Mouse (Mus musculus): Measurements from ENCODE around the gene H2-Eb2. TPM values are rescaled to one million over a fixed set of nuclear protein-coding genes. Genes with fewer than 3 reads are reported as not detected.
"Not testable (repeated sequence)": the region's sequence is repeated elsewhere in the genome, so short reads cannot be mapped to it uniquely, and the experiment has no call there.

H2-Eb2 gene
- polyA plus RNA-seq, 1 experiment from 2014 or later = not detected

DNA sequence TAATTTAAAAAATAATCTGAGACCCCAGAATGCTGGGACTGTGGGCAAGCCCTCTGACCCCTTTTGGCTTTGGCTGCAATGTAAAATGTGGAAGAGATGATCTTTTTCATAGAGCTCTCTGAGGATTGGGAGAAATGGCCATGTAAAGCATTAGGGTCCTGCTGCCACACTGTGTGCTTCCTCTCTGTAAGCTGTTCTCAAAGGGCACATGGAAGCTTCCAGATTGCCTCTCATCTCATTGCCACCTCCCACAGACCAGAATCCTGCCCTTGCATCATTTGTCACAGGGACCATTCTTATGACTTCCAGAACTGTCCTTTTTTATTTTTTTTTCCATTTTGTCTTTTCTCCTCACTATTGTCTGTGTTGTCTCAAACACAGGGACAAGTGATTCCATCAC, 18.2 kb upstream of the H2-Eb2 start:
- H3K27ac ChIP-seq = no peak overlapping the region
- ATAC-seq (replicated peaks; ENCODE audit: low FRiP score) = no peak
- H3K27me3 ChIP-seq = no peaks in the 10 kb centered on the region
- no peak overlapping the region for H3K4me3 ChIP-seq (replicated peaks)
- H3K4me2 ChIP-seq = no peak overlapping the region
- peaks cover 7% of the 10 kb centered on the region; the same call in 1 of the 2 replicates for H3K4me1 ChIP-seq
- no peaks in the 10 kb centered on the region for H3K9me3 ChIP-seq (replicated peaks)
- no peaks in the 10 kb centered on the region for H3K36me3 ChIP-seq
- no peak overlapping the region for H3K9ac ChIP-seq

DNA sequence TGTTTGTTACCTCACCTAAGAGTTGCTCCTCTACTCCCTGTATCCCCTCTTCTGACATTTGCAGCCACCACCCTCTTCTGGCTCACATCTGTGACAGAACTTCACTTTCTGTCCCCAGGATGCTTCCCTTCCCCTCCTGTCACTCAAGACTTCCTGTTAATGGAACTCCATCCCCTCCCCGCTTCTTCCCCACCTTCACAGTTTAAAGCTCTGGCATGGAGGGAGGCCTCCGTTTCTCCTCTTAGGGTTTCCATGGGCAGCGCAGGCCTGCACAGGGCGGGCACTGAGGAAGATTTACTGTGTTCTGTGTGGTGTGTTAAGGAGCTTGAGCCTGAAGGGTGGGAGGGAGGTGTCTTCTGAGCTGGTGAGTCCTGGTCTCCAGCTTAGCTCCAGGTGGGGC, 17.3 kb upstream of the H2-Eb2 start:
- Histone ChIP-seq H3K27me3 (no peaks in the 10 kb centered on the region), H3K36me3 (no peaks in the 10 kb centered on the region), H3K4me3 (replicated peaks) (no peak overlapping the region), H3K9me3 (replicated peaks) (no peaks in the 10 kb centered on the region), H3K27ac (no peak overlapping the region), H3K9ac (no peak overlapping the region), H3K4me1 (peaks cover 7% of the 10 kb centered on the region; the same call in 1 of the 2 replicates), H3K4me2 (no peak overlapping the region)
- ATAC-seq (replicated peaks; ENCODE audit: low FRiP score) = no peak
- 80% methylated on average over 4 of the region's 4 CpGs for WGBS

DNA sequence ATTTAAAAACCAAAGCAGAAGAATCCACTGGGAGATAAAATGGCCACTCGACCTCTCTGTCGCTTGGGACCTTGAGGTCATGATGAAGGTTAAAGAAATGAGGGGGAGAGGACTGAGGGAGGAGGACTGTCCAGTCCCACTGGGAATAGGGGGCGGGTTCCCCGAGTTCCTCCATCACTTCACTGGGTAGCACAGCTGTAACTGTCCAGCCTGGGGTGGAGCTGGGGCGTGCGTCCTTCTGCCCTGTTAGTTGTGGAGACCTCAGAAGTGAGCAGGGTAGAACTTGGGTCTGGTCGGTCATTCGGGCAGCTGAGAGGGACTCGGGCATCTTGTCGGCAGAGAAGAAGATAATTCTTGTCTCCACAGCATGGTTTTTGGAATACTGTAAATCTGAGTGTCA, 16.2 kb upstream of the H2-Eb2 start:
- WGBS = 25% methylated on average over 10 of the region's 10 CpGs

GRCm38 (mm10) chr17:34309683-34310385, 15.6 kb upstream of the H2-Eb2 start:
- H3K9me3 ChIP-seq (replicated peaks) = no peaks in the 10 kb centered on the region
- H3K4me1 ChIP-seq = peaks cover 10% of the 10 kb centered on the region; the same call in 1 of the 2 replicates
- peak; percentile 82 for ATAC-seq (replicated peaks; ENCODE audit: low FRiP score)
- H3K9ac ChIP-seq = peak overlapping the region; percentile 59
- peak overlapping the region; percentile 70 for H3K27ac ChIP-seq
- 21% methylated on average over 38 of the region's 38 CpGs for WGBS
- no peaks in the 10 kb centered on the region for H3K36me3 ChIP-seq
- no peaks in the 10 kb centered on the region for H3K27me3 ChIP-seq
- peak overlapping the region; percentile 61 for H3K4me3 ChIP-seq (replicated peaks)
- H3K4me2 ChIP-seq = peak overlapping the region; percentile 73

More for the DNA sequence above, 16.2 kb upstream of the H2-Eb2 start:
- H3K27ac ChIP-seq = peak overlapping the region; percentile 70; the same call in 1 of the 2 replicates
- peak overlapping the region; percentile 59 for H3K9ac ChIP-seq
- peak overlapping the region; percentile 61 for H3K4me3 ChIP-seq (replicated peaks)
- no peaks in the 10 kb centered on the region for H3K27me3 ChIP-seq
- peak overlapping the region; percentile 73 for H3K4me2 ChIP-seq
- peaks cover 9% of the 10 kb centered on the region; the same call in 1 of the 2 replicates for H3K4me1 ChIP-seq
- no peak for ATAC-seq (replicated peaks; ENCODE audit: low FRiP score)
- no peaks in the 10 kb centered on the region for H3K36me3 ChIP-seq
- no peaks in the 10 kb centered on the region for H3K9me3 ChIP-seq (replicated peaks)

DNA sequence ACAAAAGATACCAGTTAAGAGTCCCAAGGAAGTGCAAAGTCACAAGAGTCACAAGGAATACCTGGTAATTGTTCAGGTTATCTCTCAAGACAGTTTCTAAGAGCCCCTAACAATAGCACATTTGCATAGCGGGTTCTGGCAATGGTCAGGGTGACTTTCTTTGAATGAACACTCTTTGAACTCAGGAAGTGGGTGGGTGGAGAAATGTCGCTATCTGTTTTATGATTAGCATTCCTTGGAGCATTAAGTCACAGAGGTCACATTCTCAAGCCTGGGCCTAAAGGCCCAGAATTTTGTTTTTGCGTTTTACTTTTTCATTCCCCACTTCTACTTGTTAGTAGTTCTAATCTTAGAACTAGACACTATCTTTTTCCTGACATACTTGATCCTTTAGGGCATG, 14.9 kb upstream of the H2-Eb2 start:
- not testable (repeated sequence) for H3K9ac ChIP-seq; ATAC-seq (replicated peaks; ENCODE audit: low FRiP score)
- 80% methylated on average over 3 of the region's 3 CpGs for WGBS

DNA sequence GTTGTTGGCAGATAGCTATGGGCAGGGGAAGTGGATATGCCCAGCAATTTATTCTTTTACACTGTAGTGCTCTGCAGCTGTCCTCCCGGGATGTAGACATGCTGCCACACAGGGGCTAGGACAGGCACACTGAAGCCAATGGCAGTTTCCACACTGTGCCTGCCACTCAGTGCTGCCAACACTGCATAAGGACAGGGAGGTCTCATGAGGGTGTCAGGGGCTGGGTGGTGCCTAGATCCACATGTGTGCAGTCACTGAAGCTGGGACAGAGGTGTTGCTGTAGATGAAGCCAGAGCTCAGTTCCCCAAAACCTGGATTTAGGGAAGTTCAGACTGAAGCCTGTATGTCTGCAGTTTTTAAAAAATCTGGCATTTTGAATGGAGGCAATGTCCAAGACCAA, 13.3 kb upstream of the H2-Eb2 start:
- Histone ChIP-seq H3K36me3 (no peaks in the 10 kb centered on the region), H3K9me3 (replicated peaks) (no peaks in the 10 kb centered on the region), H3K27me3 (no peaks in the 10 kb centered on the region), H3K4me2 (no peak overlapping the region), H3K4me3 (replicated peaks) (no peak overlapping the region), H3K27ac (no peak overlapping the region), H3K9ac (no peak overlapping the region), H3K4me1 (peaks cover 10% of the 10 kb centered on the region; the same call in 1 of the 2 replicates)
- ATAC-seq (replicated peaks; ENCODE audit: low FRiP score) = no peak
- WGBS = 71% methylated on average over 1 of the region's 1 CpGs

More for the DNA sequence above, 14.9 kb upstream of the H2-Eb2 start:
- H3K9me3 ChIP-seq (replicated peaks); H3K4me2 ChIP-seq; H3K27me3 ChIP-seq; H3K36me3 ChIP-seq; H3K27ac ChIP-seq; H3K4me3 ChIP-seq (replicated peaks): not testable (repeated sequence)
- H3K4me1 ChIP-seq = peaks cover 10% of the 10 kb centered on the region; the same call in 1 of the 2 replicates

- Histone ChIP-seq H3K27me3 (no peaks in the 10 kb centered on the region), H3K4me1 (peaks cover 10% of the 10 kb centered on the region; the same call in 1 of the 2 replicates), H3K9ac (no peak overlapping the region), H3K27ac (no peak overlapping the region), H3K36me3 (no peaks in the 10 kb centered on the region), H3K4me2 (no peak overlapping the region), H3K4me3 (replicated peaks) (no peak overlapping the region), H3K9me3 (replicated peaks) (no peaks in the 10 kb centered on the region)
- no peak for ATAC-seq (replicated peaks; ENCODE audit: low FRiP score)
- 38% methylated on average over 3 of the region's 3 CpGs for WGBS
These were observed 12.1 kb upstream of the H2-Eb2 start for GRCm38 (mm10) chr17:34313393-34313792.

GRCm38 (mm10) chr17:34314286-34314685, 11.2 kb upstream of the H2-Eb2 start:
- Histone ChIP-seq H3K27me3 (no peaks in the 10 kb centered on the region), H3K4me1 (peaks cover 8% of the 10 kb centered on the region; the same call in 1 of the 2 replicates), H3K36me3 (no peaks in the 10 kb centered on the region), H3K9ac (no peak overlapping the region), H3K4me2 (no peak overlapping the region), H3K9me3 (replicated peaks) (no peaks in the 10 kb centered on the region), H3K27ac (no peak overlapping the region), H3K4me3 (replicated peaks) (no peak overlapping the region)
- WGBS = 56% methylated on average over 9 of the region's 9 CpGs
- ATAC-seq (replicated peaks; ENCODE audit: low FRiP score) = peak; percentile 72

- Histone ChIP-seq H3K9me3 (replicated peaks) (no peaks in the 10 kb centered on the region), H3K27ac (no peak overlapping the region), H3K9ac (no peak overlapping the region), H3K4me2 (no peak overlapping the region), H3K4me3 (replicated peaks) (no peak overlapping the region), H3K27me3 (no peaks in the 10 kb centered on the region), H3K36me3 (no peaks in the 10 kb centered on the region), H3K4me1 (0 out of 2 replicates have a peak, but pooled peaks cover 3% of the 10 kb centered on the region)
- ATAC-seq (replicated peaks; ENCODE audit: low FRiP score) = no peak
- WGBS = 84% methylated on average over 1 of the region's 1 CpGs
These were observed 10.0 kb upstream of the H2-Eb2 start for GRCm38 (mm10) chr17:34315512-34315911.

GRCm38 (mm10) chr17:34316697-34317096, 8.8 kb upstream of the H2-Eb2 start:
- Histone ChIP-seq H3K9me3 (replicated peaks) (no peaks in the 10 kb centered on the region), H3K4me2 (no peak overlapping the region), H3K36me3 (no peaks in the 10 kb centered on the region), H3K9ac (no peak overlapping the region), H3K27me3 (no peaks in the 10 kb centered on the region), H3K27ac (no peak overlapping the region), H3K4me3 (replicated peaks) (no peak overlapping the region), H3K4me1 (0 out of 2 replicates have a peak, but pooled peaks cover 3% of the 10 kb centered on the region)
- ATAC-seq (replicated peaks; ENCODE audit: low FRiP score) = no peak
- 80% methylated on average over 2 of the region's 2 CpGs for WGBS

DNA sequence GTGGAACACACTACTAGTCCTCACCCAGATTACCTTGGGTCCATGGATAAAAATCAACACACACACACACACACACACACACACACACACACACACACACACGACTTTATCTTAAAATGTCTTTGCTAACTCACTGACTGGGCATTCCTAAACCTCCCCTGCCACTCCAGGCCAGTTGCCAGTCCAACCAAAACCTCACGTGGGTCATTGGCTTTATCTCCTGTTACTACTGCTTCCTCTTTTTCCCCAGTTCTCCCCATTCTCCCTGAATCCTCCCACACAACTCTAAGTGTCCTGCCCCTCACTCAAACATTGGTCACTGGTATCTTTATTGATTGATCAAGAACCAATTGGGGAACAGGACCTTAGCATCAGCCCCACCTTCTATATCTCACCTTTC, 8.2 kb upstream of the H2-Eb2 start:
- Histone ChIP-seq H3K4me2 (no peak overlapping the region), H3K36me3 (no peaks in the 10 kb centered on the region), H3K27ac (no peak overlapping the region), H3K9ac (no peak overlapping the region), H3K4me3 (replicated peaks) (no peak overlapping the region), H3K9me3 (replicated peaks) (no peaks in the 10 kb centered on the region), H3K4me1 (0 out of 2 replicates have a peak, but pooled peaks cover 3% of the 10 kb centered on the region), H3K27me3 (no peaks in the 10 kb centered on the region)
- WGBS = 23% methylated on average over 2 of the region's 2 CpGs
- no peak for ATAC-seq (replicated peaks; ENCODE audit: low FRiP score)

GRCm38 (mm10) chr17:34326373-34326772, 908 bp downstream of the H2-Eb2 start:
- no peak overlapping the region for H3K4me2 ChIP-seq
- 76% methylated on average over 3 of the region's 3 CpGs for WGBS
- H3K36me3 ChIP-seq = no peaks in the 10 kb centered on the region
- no peak overlapping the region for H3K9ac ChIP-seq
- no peak overlapping the region for H3K27ac ChIP-seq
- H3K4me3 ChIP-seq (replicated peaks) = no peak overlapping the region
- peaks cover 4% of the 10 kb centered on the region; the same call in 1 of the 2 replicates for H3K4me1 ChIP-seq
- no peaks in the 10 kb centered on the region for H3K27me3 ChIP-seq
- ATAC-seq (replicated peaks; ENCODE audit: low FRiP score) = no peak
- no peaks in the 10 kb centered on the region for H3K9me3 ChIP-seq (replicated peaks)

Measured in kidney, embryonic 15.5 days (tissue).